Mouse (Mus musculus) MN1 (cell line): ENCODE data around the gene Sobp.

ENCODE experiments used
- DNase-seq: peaks from one replicate; pipeline ENCODE4 v3.0.0-alpha.2; 2016; ENCODE audit warnings: low spot score

The Sobp gene

DNA sequence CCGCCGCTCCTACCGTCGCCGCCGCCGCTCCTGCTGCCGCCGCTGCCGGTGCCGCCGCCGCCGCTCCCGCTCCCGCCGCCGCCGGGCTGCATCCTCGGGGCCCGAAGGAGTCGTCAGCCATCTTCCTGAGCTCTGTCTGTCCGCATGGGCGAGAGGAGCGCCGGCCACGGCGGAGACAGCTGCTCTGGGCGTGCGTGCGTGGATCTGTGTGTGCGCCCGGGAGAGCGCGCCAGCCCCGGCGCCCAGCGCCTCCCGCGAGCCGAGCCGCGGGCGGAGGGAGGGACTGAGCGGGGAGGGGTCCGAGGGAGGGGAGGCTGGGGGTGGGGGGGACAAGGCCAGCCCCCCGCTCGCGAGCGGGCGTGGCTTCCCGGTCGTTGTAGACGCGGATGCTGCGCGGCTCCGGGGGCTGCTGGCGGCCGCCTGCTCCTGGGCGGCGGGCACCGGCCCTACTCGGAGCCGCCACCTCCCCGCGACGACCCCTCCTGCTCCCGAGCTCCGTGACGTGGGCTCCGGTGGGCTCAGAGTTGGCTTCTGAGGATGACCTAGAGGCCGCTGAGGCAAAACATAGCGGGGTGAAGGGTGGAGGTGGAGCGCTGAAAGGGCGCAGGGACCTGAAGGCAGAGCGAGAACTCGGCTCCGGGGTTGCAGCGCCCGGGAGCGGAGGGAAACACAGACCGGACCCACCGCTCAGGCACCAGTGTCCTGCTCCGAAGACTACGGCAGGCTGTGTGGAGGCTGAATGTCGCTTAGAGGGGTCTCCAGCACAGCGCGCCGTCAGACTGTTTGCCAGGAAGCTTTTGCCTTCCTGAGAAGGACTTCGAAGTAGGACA lies at the start of gene Sobp, which contains the start of gene 9030612E09Rik:
Sobp (minus strand) TSS at position 205 of the 830 bp plus-strand sequence.
9030612E09Rik (plus strand) TSS at position 379 of the 830 bp plus-strand sequence.
- DNase-seq: peak; percentile 90

DNA sequence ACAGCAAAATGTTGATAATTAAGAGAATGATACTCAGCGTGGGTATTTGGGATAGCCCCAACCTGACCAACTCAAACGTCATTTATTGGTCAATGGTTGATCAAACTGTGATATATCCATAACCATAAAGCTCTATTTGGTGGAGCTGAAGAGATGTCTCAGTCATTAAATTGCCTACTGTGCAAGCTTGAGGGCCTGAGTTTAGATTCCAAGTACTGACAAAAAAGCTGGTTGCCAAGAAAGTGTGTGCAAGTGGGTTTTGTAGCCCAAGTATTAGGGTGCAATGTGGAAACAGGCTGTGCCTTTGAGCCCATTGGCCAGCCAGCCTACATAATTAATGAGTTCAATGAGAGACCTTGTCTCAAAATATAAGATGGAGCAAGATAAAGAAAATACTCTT lies 49.1 kb upstream of the Sobp start:
- DNase-seq: no peak

DNA sequence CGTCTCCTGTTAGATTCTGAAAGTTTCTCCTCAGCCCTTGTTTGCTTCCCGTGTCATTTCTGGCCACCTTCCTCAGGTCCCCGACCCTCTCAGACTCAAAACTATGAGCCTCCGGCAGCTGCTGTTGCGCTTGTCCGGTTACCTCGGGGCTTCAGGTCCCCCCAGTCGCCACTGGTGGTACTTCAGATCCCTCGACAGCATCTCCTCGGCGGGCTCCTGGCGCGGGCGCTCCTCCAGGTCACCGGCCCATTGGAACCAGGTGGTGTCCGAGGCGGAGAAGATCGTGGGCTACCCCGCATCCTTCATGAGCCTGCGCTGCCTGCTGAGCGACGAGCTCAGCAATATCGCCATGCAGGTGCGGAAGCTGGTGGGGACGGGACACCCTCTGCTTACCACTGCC lies 47.3 kb upstream of the Sobp start:
- no peak for DNase-seq

DNA sequence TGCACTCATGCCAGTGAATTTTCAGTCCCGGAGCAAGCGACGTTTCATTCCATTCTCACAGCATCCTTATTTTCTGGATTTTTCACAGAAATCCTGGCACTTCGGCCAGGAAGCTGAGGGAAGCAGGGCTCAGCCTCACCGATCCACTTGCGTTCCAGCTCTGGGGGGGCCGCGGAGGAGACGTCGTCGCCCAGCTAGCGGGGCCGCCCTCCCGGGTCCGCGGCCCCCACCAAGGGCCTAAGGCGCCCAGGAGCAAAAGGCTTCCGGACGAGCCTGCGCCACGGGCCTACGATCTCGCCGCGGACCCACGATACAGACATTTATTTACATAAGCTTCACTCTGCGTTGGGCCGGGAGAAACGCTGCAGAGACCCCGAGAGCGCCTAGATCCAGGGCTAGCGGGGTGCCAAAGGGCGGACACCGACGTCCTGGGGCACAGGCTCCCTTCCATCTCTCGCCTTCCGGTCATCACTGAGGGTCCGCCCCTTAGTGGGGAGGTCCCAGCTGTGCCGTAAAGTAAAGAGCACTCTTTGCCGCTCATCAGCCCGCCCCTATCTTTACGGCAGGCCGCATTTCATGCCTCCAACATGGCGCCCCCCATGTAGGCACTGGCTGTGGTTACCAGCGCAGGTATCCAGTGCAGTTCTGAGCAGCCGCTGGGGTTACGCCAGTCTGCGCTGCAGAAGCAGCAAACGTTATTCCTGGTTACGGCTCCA lies 46.7 kb upstream of the Sobp start, which contains the start of gene Pdss2:
Pdss2 (plus strand) TSS at position 577 of the 716 bp plus-strand sequence.
- peak; percentile 99 for DNase-seq

DNA sequence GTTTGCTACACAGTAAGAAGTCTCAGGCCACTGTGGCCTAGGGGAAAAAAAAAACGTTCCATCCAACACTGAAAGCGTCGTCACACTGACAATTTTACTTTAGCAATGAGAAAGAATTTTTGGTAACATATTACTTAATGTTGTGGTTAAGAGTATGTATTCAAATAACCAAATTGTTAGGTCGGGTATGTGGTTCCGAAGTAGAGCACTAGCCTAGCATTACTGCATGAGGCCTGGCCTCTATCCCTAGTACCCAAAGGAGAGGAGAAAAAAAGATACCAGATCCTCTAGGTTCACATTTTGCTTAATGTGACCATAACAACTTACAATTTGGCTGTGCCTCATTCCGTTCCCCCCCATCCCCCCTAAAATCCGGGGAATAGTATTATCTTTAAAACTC lies 46.1 kb upstream of the Sobp start:
- peak; percentile 60 for DNase-seq

DNA sequence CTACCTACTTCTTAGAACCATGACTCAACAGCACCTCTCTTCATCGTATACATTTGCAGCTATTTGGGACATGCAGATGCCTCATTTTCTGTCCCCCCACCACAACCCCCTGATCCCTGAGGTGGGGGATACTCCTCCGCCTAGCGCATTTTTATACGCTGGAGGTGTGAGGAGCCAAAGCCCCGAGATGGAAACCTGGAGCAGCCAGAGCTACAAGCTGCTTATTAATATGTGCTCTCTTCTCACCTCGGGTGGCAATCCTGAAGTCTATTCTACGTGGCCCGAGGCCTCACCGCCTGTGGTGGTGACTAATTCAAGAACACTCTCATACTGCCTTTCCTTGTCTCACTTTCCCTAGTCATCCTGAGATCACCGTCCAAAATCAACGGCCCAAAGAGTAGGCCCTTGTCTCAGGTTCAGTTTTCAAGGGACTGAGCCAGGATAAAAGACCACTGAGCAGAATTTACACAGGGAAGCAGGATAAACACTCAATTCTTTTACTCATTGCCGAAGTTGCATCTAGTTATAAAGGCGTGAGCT lies 43.1 kb upstream of the Sobp start:
- no peak for DNase-seq

DNA sequence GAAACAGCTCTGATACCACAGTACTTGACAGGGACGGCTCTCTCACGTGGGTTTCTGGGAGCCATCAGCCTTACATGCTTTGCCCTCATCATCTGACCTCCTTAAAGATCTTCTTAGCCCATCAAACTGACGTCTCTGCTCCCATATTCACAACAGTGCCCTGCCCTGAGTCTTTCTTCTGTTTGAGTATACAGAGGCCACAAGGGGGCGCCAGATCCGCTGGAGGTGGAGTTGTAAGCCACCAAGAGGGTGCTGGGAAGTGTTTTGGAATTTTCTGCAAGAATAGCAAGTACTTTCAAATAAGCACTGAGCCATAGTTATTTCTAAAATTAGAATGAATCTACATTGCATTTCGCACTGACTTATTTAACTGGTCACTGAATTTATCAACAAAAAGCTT lies 37.5 kb upstream of the Sobp start:
- no peak for DNase-seq

DNA sequence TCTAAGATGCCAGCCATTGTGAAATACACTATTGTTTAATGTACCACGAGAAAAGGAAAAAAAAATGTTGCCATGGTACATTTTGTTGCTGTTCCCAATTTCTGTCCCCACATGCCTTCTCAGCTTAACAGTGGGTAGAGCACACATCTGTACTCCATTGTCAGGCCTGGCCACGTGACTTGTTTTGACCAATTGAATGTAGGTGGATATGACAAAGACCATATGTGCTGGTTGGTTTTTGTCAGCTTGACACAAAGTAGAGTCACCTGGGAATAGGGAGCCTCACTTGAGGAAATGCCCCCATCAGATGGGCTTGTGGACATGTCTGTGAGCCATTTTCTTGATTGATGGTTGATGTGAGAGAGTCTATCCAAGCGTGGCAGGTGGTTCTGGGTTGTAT lies 29.5 kb upstream of the Sobp start:
- DNase-seq: no peak

DNA sequence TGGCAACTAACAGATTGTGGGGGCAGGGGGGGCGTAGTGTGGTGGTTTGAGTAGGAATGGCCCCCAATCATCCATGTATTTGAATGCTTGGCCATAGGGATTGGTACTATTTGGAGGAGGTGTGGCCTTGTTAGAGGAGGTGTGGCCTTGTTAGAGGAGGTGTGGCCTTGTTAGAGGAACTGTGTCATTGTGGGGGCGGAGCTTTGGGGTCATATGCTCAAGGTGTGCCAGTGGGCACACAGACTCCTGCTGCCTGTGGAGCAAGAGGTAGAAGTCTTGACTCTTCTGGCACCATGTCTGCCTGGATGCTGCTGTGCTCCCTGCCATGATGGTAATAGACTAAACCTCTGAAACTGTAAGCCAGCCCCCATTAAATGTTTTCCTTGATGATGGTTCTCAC lies 25.9 kb upstream of the Sobp start:
- no peak for DNase-seq

DNA sequence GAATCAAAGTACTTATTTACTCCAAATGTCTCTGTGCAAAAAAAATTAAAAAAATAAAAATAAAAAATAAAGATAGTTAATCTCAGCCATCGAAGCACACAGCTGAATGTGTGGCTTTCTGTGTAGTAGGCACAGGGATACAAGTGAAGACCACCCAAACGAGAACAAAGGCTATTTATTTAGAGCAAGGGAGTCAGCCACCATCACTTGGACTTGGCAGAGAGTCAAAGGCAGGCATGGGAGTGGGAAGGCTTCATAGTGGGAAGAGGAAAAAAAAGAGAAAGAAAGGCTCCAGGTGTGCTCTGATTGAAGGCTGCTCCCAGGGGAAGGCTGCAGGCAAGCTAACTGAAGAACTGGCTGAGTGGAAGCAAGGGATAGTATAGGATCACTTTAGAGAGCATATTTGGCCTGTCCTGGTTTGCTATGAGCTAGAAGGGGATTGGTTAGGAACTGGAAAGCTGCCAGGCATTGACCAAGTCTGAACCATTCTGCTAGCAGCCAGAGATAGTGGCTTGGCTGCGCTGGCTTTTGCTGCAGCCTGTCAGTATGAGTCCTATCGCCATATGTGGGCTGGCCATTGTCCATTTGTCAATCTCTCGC lies 6.1 kb upstream of the Sobp start:
- peak; percentile 73 for DNase-seq

DNA sequence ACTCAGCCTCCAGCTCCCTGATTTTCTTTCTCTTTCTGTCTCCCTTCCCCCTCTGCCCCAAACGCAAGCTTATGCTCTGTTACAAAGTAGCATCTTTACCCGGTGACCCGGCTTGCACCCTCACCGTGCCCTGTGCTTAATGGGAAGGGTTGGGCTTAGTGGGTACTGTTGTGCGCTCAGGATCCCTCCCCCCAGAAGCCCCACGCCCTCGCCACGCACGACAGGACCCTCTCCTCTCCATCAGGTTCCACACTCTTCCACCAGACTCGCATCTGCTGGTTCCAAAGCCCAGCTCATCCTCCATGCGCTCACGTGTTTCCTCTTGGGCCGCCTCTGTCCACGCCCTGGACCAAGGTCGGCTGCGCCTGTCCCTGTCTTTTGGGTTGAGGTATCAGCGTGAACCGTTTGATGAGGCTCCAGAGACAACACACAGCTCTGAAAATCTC lies 849 bp upstream of the Sobp start:
- DNase-seq: peak; percentile 75

DNA sequence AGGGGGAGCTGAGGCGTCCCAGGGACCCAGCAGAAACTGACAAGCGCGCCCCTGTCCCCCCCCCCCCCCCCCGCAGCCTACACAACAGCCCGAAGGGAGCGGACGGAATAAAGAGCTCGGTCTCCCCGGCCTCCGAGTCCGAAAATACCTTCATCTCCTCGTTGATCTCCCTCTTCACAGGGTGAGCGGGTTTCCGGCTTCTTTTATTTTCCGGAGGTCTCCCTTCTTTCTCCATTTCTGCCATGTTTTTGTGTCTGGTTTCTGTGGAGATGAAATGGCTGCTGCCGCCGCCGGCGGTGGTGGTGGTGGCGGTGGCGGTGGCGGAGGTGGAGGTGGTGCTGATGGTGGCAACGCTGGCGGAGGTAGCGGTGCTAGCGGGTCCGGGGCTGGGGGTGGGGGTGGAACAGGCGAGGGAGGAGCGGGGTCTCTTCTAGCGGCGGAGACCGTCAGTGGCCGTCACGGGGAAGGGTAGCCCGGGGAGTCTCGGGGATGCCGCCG lies 453 bp downstream of the Sobp start:
- peak; percentile 67 for DNase-seq

DNA sequence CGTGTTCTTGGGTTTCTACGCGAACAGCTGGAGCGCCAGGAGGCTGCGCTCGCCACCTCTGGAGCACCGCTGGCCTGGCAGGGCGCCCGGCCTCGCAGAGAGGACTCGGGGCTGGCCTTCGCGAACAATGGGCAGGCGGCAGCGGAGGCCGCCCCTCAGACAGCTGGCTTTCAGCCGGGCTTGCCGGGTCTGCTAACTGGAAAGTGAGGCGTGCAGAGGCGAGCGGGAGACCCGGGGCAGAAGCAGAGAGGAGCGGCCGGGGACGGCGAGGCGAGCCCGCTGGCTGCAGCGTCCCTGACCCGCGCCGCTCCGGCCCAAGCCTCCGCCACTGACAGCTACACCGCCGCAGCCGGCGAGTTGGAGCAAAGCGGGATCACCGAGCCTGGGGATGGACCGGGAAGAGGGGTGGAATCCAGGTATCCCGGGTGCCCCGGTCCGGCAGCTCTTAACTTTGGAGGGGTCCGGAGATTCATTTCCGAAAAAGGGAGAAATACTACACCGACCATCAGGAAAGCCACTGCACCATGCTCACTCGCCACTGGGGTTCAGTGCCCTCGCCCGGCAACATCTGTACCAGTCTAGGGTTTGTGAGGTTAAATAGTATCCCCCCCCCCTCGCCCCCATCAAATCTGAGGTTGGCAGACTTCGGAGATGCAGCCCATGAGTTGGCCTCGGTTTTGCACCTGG lies 1.0 kb downstream of the Sobp start:
- peak; percentile 90 for DNase-seq

DNA sequence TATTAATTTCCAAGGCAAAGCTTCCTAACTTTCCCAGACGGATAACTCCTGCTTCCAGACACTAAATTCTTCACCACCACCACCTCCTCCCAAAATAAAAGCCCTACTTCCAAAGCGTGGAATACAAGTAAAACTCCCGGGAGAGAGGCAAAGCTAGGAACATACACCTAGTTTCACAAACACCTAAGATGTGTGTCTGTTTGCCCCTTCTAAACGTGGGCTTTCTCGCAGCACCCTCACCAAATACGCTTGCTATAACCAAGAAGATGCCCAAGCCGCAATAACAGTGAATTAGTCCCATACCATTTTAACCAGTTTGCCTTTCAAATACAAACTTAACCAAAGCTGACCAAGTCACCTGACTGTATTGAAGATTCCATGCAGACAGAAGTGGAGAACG lies 1.8 kb downstream of the Sobp start:
- no peak for DNase-seq

DNA sequence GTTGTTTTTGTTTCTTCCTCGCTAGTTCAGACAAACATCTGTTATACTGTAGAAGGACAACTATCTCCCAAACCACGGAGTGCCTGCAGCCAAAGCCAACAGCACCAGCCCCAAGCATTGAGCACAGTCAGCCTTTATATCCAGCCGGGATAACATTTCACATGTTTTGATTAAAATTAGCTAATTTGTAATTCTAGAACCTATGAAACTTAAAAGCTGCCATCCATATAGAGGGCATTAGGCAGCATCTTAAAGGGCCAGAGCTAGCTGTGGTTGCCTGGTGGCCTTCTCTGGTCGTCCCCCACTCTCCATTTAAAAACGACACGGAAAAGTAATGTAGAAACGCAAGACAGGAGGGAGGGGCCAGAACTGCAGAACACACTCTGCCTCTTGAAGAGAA lies 2.3 kb downstream of the Sobp start:
- DNase-seq: no peak

DNA sequence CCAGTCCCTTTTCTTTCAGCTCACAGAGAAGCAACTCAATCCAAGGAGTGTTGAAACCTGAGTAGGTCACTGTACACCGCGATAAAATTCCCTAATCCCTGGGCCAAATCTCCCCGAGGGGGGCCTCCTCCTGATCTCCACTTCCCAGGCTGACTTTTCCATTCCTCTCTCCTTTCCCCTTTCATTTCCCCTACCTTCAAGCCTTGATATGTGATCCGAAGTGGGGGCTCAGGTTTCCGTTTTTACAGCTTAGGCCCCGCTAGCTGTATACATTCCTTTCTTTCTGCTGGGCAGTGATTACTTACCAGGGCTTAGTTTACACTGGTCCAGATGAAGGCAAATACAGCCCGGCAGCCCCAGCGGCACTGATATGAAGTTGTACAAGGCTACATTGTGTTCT lies 3.2 kb downstream of the Sobp start:
- DNase-seq: no peak

DNA sequence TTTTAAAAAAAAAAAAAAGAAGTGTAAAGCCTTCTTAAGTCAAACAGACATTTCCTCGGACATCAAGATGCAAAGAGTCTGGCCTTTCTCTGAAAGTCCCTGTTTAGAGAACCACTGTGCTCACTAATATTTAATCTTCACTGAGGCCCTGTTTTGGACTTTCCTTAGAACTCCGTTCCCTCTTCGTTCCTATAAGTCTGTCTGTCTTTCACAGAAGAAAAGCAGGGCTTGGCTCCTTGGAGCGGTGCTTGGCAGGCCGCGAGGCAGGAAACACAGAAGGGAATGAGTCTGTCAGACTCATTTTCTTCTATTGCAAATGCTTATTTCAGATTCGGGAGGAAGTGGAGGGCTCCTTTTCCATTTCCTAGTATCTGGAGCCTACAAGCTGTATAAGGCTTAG lies 5.5 kb downstream of the Sobp start:
- DNase-seq: no peak

DNA sequence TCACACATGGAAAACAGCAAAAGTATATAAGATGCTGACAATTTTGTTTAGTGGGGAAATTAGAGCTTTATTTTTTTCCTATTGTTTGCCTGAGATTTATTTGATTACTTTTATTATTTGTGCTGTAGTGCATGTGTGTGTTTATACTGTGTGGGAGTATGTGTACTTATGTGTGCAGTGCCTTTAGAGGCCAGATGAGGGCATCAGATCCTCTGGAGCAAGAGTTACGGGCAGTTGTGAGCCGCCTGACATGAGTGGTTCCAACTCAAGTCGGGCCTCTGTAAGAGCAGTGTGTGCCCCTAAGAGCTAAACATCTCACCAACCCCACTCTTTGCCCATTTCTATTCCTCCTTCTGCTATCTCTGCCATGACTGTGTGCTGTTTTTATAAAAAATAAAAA lies 7.5 kb downstream of the Sobp start:
- no peak for DNase-seq

DNA sequence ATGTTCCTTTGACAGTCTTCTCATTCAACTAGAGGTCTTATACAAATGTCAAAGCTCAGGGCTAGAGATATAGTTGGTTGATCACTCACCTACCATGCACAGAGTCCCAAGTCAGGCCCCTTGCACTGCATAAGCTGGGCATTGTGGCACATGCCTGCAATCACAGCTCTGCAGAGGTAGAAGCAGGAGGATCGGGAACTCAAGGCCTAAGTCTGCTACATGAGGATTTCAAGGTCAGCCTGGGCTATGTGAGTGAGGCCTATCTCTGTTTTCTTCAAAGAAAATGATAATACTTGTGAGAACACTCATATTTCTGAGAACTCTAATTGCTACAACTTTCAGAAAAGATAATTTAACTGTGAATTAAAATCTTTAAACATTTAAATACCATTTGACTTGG lies 8.2 kb downstream of the Sobp start:
- no peak for DNase-seq

DNA sequence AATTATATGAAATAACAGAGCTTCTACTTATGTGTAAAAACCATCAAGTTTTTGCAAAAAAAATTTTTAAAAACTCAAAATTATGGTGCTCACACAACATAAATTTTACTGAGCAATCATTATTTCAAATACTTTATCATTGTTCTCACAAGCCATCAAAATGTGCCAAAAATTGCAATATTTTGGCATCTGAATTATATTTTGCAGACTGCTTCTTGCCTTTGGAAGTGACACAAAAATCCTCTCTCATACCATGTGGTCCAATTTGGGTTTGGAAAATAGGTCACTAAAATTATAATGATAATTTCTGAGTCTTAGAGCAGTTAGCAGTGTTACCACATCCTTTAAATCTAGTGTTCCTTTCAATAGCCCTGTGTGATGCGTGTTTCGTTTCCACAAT lies 9.9 kb downstream of the Sobp start:
- DNase-seq: no peak

DNA sequence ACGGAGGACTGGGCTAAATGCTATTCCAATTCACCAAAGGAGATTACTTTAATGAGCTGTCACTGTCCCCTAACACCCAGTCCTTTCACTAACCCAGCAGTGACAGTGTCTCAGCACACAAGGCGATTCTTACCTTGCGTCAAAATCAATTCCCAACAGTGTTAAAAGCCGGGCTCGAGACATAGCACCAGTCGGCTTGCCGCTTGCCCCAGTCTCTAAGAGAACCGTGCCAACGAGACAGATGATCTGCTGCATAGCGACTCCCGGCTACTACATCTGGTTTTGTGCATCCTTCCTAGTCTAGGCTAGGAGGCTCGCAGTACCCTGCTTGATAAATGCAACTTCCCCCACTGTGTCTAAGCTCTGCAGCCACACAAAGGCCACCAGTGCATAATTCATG lies 12.0 kb downstream of the Sobp start:
- DNase-seq: no peak

DNA sequence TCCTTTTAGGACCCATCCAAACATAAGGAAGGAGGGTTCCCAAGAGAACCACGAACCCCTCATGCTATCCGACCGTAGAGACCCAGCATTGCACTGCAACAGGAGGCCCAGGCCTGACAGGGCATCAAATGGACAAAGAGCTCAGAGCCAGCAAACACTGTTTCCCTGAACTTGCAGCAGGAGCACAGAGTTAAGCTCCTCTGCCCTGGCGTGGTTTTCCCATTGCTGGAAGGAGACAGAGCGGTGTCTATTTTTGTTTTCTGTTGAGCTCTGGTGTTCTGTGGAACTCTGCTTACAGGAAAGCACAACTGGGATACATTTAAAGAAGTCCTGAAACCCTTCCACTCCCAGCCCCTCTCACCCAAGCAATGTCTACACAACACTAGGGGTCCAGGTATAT lies 15.0 kb downstream of the Sobp start:
- DNase-seq: no peak
